Mouse (Mus musculus): ENCODE data around the gene Insr.

The Insr gene

DNA sequence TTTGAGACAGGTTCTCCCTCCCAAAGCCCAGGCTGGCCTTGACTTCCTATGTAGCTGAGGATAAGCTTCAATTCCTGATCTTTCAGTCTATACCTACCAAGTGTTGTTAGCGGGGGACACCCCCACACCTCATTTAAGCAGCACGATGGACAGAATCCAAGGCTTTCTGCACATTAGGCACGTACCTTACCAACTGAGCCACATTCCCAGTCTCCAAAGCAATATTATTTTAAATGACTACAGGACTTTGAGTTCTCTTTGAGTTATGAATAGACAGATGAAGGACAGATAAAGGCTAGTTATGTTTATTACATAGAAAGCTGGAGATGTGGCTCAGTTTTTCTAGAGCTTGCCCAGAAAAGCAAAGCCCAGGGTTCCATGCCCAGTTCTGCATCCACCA is 5.6 kb downstream of the Insr start:
- DNase-seq: no peak

- DNase-seq: no peak
Measured at GRCm38 (mm10) chr8:3267449-3267761, 12.0 kb downstream of the Insr start.

GRCm38 (mm10) chr8:3266686-3267448 is 12.6 kb downstream of the Insr start:
- DNase-seq: no peak

- DNase-seq: no peak
Measured at GRCm38 (mm10) chr8:3265182-3265581, 14.2 kb downstream of the Insr start.

DNA sequence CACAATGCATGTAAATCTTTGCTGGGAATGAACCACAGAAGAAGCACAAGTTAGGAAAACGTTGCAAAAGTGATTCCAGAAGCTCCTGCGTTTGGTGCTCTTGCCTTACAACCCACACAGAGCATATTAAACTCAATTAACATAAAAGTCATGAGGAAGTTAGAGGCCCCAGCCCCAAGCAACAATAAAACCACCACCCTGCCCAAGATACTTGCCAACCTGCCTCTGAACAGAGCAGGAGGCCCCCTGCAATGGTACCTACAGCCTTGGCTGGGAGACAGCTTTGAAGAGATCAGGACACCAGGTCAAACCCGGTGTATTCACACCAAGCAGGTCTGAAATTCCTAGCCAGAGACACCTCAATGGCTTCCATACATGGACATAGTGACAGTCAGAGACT is 16.6 kb downstream of the Insr start:
- no peak for DNase-seq

- no peak for DNase-seq
Measured at GRCm38 (mm10) chr8:3261101-3261500, 18.3 kb downstream of the Insr start.

DNA sequence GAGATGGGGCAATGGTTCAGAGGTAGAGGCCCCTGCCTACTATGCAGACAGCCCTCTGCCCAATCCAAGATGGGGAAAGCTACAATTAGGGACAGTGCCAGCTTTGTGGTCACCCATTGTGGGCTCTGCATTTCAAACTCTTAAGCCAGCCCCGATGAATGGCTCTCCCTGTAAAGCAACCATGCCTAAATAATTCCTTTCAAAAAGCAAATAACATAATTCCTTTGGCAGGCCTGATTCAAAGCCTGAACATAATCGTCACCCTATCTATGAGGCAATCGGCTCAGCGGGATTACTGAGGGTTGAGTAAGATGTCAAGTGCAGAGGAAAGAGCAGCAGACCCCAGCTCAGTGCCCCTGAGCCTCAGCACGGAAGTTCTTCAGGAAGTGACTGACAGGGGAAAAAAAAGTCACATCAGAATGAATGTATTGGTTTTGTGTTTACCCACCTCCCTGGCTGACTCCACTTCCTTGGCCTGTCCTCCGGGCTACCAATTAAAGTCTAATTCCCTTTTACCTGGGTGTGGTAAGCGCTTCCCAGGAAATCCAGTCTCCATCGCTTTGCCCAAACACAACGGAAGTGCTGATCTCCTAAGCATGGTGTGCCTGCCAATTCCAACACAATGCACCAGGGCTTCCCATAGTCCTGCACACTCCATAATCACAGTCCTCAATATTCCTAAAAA is 19.1 kb downstream of the Insr start:
- no peak for DNase-seq

DNA sequence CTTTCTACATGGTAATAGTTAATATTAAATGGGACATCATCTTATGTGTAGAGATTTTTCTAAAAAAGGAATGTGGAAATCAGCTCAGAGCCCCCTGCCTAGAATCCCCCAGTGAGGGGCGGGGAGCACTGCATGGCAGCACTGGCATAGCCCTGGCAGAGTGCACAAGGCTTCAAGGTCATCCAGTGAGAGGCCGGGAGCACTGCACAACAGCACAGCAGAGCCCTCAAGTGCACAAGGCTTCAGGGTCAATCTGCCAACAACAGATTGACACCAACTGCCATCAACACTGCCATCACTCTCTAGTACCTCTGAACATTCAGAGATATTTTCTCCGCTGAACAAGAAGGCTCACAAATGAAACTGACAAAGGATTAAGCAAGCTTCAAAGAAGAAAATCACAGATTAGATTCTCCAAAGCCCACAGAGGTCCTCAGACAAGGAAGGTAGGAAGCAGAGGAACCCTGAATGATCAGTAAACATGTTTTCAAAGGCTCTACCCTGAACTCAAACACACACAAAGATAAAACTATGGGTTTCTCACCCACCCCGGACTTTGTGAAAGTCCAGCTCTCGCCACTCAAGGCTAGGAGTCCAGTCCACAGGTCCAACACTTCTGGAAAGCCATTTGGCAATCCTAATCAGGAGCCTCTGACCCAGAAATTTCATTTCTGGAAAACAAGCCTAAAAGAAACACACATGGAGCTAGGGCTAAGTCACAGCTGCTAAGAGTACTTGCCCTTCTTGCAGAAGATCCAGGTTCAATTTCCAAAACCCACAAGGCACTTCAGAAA is 23.1 kb downstream of the Insr start:
- no peak for DNase-seq

DNA sequence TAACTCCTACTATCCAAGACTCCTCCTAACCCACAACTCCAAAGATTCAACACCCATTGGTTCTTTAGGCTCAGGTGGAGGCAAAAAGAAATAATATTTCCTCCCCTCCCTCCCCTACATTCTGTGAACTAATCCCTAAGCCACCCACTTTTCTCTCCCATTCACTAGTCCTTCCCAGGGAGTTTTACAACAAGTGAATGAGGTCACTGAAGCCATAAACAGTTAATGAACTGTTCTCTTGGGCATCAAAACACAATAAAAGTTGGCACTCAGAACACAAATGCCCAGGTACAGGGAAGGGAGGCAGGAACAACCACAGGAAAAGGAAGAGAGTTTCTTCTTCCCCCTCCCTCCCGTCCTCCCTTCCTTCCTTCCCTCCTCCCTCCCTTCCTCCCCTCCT is 24.1 kb downstream of the Insr start:
- no peak for DNase-seq

DNA sequence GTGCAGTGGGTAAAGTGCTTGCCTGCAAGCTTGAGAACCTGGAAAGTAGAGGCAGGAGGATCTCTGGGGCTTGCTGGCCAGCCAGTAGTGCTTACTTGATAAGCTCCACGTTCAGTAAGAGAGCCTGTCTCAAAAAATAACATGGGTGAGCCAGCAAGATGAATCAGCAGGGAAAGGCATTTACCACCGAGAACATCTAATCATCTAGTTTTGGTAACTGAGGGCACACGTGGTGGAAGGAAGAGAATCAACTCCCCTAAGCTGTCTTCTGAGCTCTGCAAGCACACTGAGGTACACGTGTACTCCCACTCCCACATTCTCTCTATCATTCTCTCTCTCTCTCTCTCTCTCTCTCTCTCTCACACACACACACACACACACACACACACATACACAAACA is 26.2 kb downstream of the Insr start:
- no peak for DNase-seq

GRCm38 (mm10) chr8:3252665-3253064 is 26.8 kb downstream of the Insr start:
- DNase-seq: no peak

GRCm38 (mm10) chr8:3251101-3251500 is 28.3 kb downstream of the Insr start:
- no peak for DNase-seq

GRCm38 (mm10) chr8:3249886-3250285 is 29.5 kb downstream of the Insr start:
- DNase-seq: no peak

- DNase-seq: no peak
Measured at GRCm38 (mm10) chr8:3248704-3249103, 30.7 kb downstream of the Insr start.

GRCm38 (mm10) chr8:3247129-3247528 is 32.3 kb downstream of the Insr start:
- DNase-seq: no peak

DNA sequence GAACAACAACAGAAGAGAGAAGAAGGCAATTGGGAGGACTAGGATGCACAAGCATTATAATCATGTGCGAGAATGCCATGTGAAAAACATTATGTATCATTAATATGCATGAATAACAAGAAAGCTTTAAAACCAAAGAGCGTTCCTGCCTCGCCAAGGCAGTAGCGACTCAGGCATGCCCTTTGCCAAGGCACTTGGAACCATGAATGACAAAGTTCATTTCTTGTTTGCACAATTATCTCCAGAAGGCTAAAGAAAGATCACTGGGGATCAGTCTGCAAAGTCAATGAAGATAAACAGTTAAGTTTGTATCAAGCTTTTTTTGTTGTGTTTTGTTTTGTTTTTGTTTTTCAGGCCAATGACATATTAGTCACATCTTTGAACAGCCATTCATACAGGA is 36.2 kb downstream of the Insr start:
- no peak for DNase-seq

- DNase-seq: no peak
Measured at GRCm38 (mm10) chr8:3240725-3241124, 38.7 kb downstream of the Insr start.

- DNase-seq: no peak
Measured at GRCm38 (mm10) chr8:3239641-3240040, 39.8 kb downstream of the Insr start.

DNA sequence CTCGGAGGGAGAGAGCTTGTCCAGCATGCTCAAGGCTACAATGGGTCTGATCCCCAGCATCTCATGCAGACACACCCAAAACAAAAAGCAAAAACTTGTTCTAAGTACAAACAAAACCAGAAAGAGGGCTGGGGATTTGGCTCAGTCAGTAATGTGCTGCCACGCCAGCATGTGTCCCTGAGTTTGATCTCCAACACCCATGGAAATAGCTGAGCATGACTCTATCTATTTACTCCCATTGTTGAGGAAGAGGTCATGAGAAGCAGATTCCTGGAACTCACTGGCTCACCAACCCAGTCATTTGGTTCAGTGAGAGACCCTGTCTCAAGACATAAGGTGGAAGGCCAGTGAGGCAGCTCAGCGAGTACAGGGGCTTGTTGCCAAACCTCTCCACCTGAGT is 40.6 kb downstream of the Insr start:
- DNase-seq: no peak

- DNase-seq: no peak
Measured at GRCm38 (mm10) chr8:3237319-3237718, 42.1 kb downstream of the Insr start.

- no peak for DNase-seq
Measured at GRCm38 (mm10) chr8:3236277-3236676, 43.1 kb downstream of the Insr start.

DNA sequence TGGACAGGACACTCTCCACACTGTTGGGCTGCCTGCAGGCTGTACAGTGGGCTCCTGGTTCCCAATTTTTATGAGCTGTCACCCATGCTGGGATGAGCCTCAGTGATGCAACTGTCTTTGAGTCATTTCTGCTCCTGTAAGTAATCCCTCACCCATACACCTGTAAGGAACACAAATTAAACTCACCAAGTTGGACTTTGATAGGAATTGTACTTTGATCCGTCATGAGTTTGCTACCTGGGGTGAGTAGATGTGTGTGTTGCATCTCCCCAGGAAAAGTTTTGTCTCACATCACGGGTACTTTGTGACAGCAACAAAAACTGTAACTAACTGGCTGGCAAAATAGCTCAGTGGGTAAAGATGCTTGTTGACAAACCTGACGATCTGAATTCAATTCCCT is 44.8 kb downstream of the Insr start:
- DNase-seq: no peak

DNA sequence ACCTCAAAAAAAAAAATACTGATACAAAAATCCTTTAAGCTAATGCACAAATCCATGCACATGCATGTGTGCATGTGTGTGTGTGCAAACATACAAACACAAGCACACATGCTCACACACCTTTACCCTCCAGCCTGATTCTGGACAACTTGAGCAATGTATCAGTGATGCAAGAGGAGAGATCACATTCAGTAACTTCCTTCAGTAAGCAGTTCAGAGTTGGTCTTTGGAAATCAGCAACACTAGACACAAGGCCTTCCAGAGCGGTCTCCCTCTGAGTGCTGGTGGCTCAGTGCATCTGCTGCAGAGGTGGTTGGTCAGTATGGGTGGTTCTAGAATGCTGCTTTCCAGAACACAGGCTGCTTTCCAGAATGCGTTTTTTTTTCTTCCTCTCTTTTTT is 46.8 kb downstream of the Insr start:
- DNase-seq: no peak
